Mouse (Mus musculus) forebrain, embryonic 13.5 days (tissue): ENCODE data around the gene Arhgef7. TPM values are rescaled to one million over a fixed set of nuclear protein-coding genes. Genes with fewer than 3 reads are reported as not detected.

Experiments
- ATAC-seq: fragments of 200-750 bp; cut with Nextera tagmentation; 2 replicates; pipeline ENCODE4 v1.8.0; 2017
- H3K27ac ChIP-seq: fragments of 300-500 bp; sonication (generic); 2 replicates; pipeline ENCODE4 v1.5.1; 2015; ENCODE audit warnings: inconsistent platforms, mild to moderate bottlenecking, moderate library complexity
- H3K27me3 ChIP-seq: fragments of 300-500 bp; sonication (generic); 2 replicates; pipeline ENCODE4 v1.6.1; 2015; ENCODE audit warnings: mild to moderate bottlenecking, inconsistent platforms
- H3K36me3 ChIP-seq: fragments of 300-500 bp; sonication (generic); 2 replicates; pipeline ENCODE4 v1.6.1; 2015; ENCODE audit warnings: mild to moderate bottlenecking, inconsistent platforms; ENCODE audit not compliant: poor library complexity, severe bottlenecking
- H3K4me1 ChIP-seq: fragments of 300-500 bp; sonication (generic); 2 replicates; pipeline ENCODE4 v1.6.1; 2015; ENCODE audit warnings: inconsistent platforms
- H3K4me2 ChIP-seq: fragments of 300-500 bp; sonication (generic); 2 replicates; pipeline ENCODE4 v1.6.1; 2015; ENCODE audit warnings: inconsistent platforms, mild to moderate bottlenecking, moderate library complexity
- H3K4me3 ChIP-seq: fragments of 300-500 bp; sonication (generic); 2 replicates; pipeline ENCODE4 v1.5.1; 2015; ENCODE audit warnings: mild to moderate bottlenecking, inconsistent platforms
- H3K9ac ChIP-seq: fragments of 300-500 bp; sonication (generic); 2 replicates; pipeline ENCODE4 v1.6.1; 2015; ENCODE audit warnings: mild to moderate bottlenecking, inconsistent platforms
- H3K9me3 ChIP-seq: fragments of 300-500 bp; sonication (generic); replicated peaks from 2 replicates; pipeline ENCODE4 v1.6.1; 2016; ENCODE audit warnings: inconsistent platforms
- WGBS: fragments of 180-500 bp; shearing (Covaris S2); methylation state at CpG from one replicate; pipeline ENCODE4 v1.1.7; 2015; 5-methylcytosine and 5-hydroxymethylcytosine counted together
- polyA plus RNA-seq: library from polyadenylated mRNA; unstranded; fragments of >200 nt; fragmentation: Nextera tagmentation; extraction: Ambion mirVana; gene quantifications from 2 replicates; pipeline ENCODE4 v1.2.1, GENCODE M21; 2015

The Arhgef7 gene
- polyA plus RNA-seq, 1 experiment from 2014 or later, result 58.5 TPM

GRCm38 (mm10) chr8:11771608-11772007, 44.1 kb downstream of the Arhgef7 start:
- H3K27ac ChIP-seq, result no peak overlapping the region
- ATAC-seq, result no peak
- WGBS, result 93% methylated on average over 5 of the region's 5 CpGs

GRCm38 (mm10) chr8:11774195-11775076, 46.9 kb downstream of the Arhgef7 start:
- peaks cover 41% of the 10 kb centered on the region for H3K4me1 ChIP-seq
- no peak overlapping the region for H3K9ac ChIP-seq
- no peaks in the 10 kb centered on the region; the same call in 1 of the 2 replicates for H3K36me3 ChIP-seq
- no peak for ATAC-seq
- no peaks in the 10 kb centered on the region for H3K9me3 ChIP-seq
- H3K4me2 ChIP-seq, result no peak overlapping the region
- no peak overlapping the region for H3K27ac ChIP-seq
- no peaks in the 10 kb centered on the region for H3K27me3 ChIP-seq
- H3K4me3 ChIP-seq, result no peak overlapping the region
- WGBS, result 87% methylated on average over 17 of the region's 17 CpGs

More at GRCm38 (mm10) chr8:11771608-11772007, 44.1 kb downstream of the Arhgef7 start:
- Histone ChIP-seq H3K4me3 (no peak overlapping the region), H3K4me2 (no peak overlapping the region), H3K36me3 (no peaks in the 10 kb centered on the region), H3K27me3 (no peaks in the 10 kb centered on the region), H3K9me3 (no peaks in the 10 kb centered on the region), H3K4me1 (peaks cover 36% of the 10 kb centered on the region), H3K9ac (no peak overlapping the region)

GRCm38 (mm10) chr8:11775889-11776288, 48.4 kb downstream of the Arhgef7 start:
- ATAC-seq, result no peak
- Histone ChIP-seq H3K4me2 (no peak overlapping the region), H3K4me1 (peaks cover 42% of the 10 kb centered on the region), H3K27me3 (no peaks in the 10 kb centered on the region), H3K4me3 (no peak overlapping the region), H3K36me3 (peaks cover 3% of the 10 kb centered on the region; the same call in 1 of the 2 replicates), H3K9me3 (no peaks in the 10 kb centered on the region), H3K9ac (no peak overlapping the region), H3K27ac (no peak overlapping the region)
- WGBS, result 76% methylated on average over 7 of the region's 7 CpGs

GRCm38 (mm10) chr8:11776451-11777180, 49.1 kb downstream of the Arhgef7 start:
- H3K4me2 ChIP-seq, result no peak overlapping the region
- peaks cover 10% of the 10 kb centered on the region for H3K36me3 ChIP-seq
- no peaks in the 10 kb centered on the region for H3K27me3 ChIP-seq
- H3K4me3 ChIP-seq, result no peak overlapping the region
- WGBS, result 91% methylated on average over 8 of the region's 8 CpGs
- H3K27ac ChIP-seq, result no peak overlapping the region
- no peak overlapping the region for H3K9ac ChIP-seq
- no peaks in the 10 kb centered on the region for H3K9me3 ChIP-seq
- ATAC-seq, result no peak
- peaks cover 42% of the 10 kb centered on the region for H3K4me1 ChIP-seq

GRCm38 (mm10) chr8:11777201-11777600, 49.7 kb downstream of the Arhgef7 start:
- H3K9me3 ChIP-seq, result no peaks in the 10 kb centered on the region
- peaks cover 16% of the 10 kb centered on the region for H3K36me3 ChIP-seq
- no peak overlapping the region for H3K4me2 ChIP-seq
- no peak for ATAC-seq
- H3K4me1 ChIP-seq, result peaks cover 42% of the 10 kb centered on the region
- H3K9ac ChIP-seq, result 0 out of 2 replicates have a peak overlapping the region, but pooled peaks have one; percentile 43
- no peak overlapping the region for H3K27ac ChIP-seq
- no peaks in the 10 kb centered on the region for H3K27me3 ChIP-seq
- no peak overlapping the region for H3K4me3 ChIP-seq
- WGBS, result 80% methylated on average over 10 of the region's 10 CpGs

GRCm38 (mm10) chr8:11778646-11779433, 51.3 kb downstream of the Arhgef7 start:
- H3K4me2 ChIP-seq, result no peak overlapping the region
- H3K27me3 ChIP-seq, result no peaks in the 10 kb centered on the region
- no peaks in the 10 kb centered on the region for H3K9me3 ChIP-seq
- no peak for ATAC-seq
- peak overlapping the region; percentile 10; the same call in 1 of the 2 replicates for H3K27ac ChIP-seq
- H3K4me3 ChIP-seq, result no peak overlapping the region
- peaks cover 42% of the 10 kb centered on the region for H3K4me1 ChIP-seq
- H3K9ac ChIP-seq, result no peak overlapping the region
- peaks cover 32% of the 10 kb centered on the region for H3K36me3 ChIP-seq
- WGBS, result 89% methylated on average over 8 of the region's 8 CpGs

GRCm38 (mm10) chr8:11779844-11780634, 52.5 kb downstream of the Arhgef7 start:
- Histone ChIP-seq H3K9me3 (no peaks in the 10 kb centered on the region), H3K36me3 (peaks cover 39% of the 10 kb centered on the region), H3K4me1 (peaks cover 30% of the 10 kb centered on the region), H3K4me2 (no peak overlapping the region), H3K4me3 (no peak overlapping the region), H3K27me3 (no peaks in the 10 kb centered on the region), H3K27ac (peak overlapping the region; percentile 19), H3K9ac (no peak overlapping the region)
- no peak for ATAC-seq
- 85% methylated on average over 10 of the region's 10 CpGs for WGBS

- H3K4me2 ChIP-seq, result no peak overlapping the region
- WGBS, result 88% methylated on average over 4 of the region's 4 CpGs
- no peak overlapping the region for H3K4me3 ChIP-seq
- peak overlapping the region; percentile 19; the same call in 1 of the 2 replicates for H3K27ac ChIP-seq
- no peak overlapping the region for H3K9ac ChIP-seq
- ATAC-seq, result no peak
- H3K4me1 ChIP-seq, result peaks cover 24% of the 10 kb centered on the region
- peaks cover 45% of the 10 kb centered on the region for H3K36me3 ChIP-seq
- H3K9me3 ChIP-seq, result no peaks in the 10 kb centered on the region
- H3K27me3 ChIP-seq, result no peaks in the 10 kb centered on the region
Observed at GRCm38 (mm10) chr8:11780641-11781040, 53.1 kb downstream of the Arhgef7 start.

GRCm38 (mm10) chr8:11782607-11783006, 55.1 kb downstream of the Arhgef7 start:
- Histone ChIP-seq H3K36me3 (peaks cover 54% of the 10 kb centered on the region), H3K9ac (no peak overlapping the region), H3K9me3 (no peaks in the 10 kb centered on the region), H3K4me2 (no peak overlapping the region), H3K4me1 (peaks cover 9% of the 10 kb centered on the region; the same call in 1 of the 2 replicates), H3K27me3 (no peaks in the 10 kb centered on the region), H3K4me3 (no peak overlapping the region), H3K27ac (no peak overlapping the region)
- 89% methylated on average over 6 of the region's 6 CpGs for WGBS
- no peak for ATAC-seq

GRCm38 (mm10) chr8:11783861-11784594, 56.5 kb downstream of the Arhgef7 start:
- ATAC-seq, result no peak
- peaks cover 60% of the 10 kb centered on the region for H3K36me3 ChIP-seq
- WGBS, result 89% methylated on average over 7 of the region's 7 CpGs

More at GRCm38 (mm10) chr8:11783861-11784594, 56.5 kb downstream of the Arhgef7 start:
- H3K9me3 ChIP-seq, result no peaks in the 10 kb centered on the region
- H3K4me2 ChIP-seq, result no peak overlapping the region
- peaks cover 9% of the 10 kb centered on the region; the same call in 1 of the 2 replicates for H3K4me1 ChIP-seq
- H3K27me3 ChIP-seq, result no peaks in the 10 kb centered on the region
- H3K27ac ChIP-seq, result no peak overlapping the region
- no peak overlapping the region for H3K4me3 ChIP-seq
- no peak overlapping the region for H3K9ac ChIP-seq
